Mouse (Mus musculus) thymus, adult 18-20 months (tissue): ENCODE results near the gene Prdx6b.

Source experiments
- DNase-seq, 2 experiments: peaks; one replicate each; pipeline ENCODE4 v3.0.0; 2022; ENCODE audit warnings: mixed read lengths in 2 of 2

Gene Prdx6b

GRCm38 (mm10) chr2:80292172-80292571 is at the start of gene Prdx6b:
Gene Prdx6b (plus strand): TSS chr2:80292472.
- DNase-seq: no peak

- DNase-seq: no peak
Observed at GRCm38 (mm10) chr2:80247466-80247865, 44.8 kb upstream of the Prdx6b start.

- no peak for DNase-seq
Observed at GRCm38 (mm10) chr2:80247868-80248267, 44.4 kb upstream of the Prdx6b start.

GRCm38 (mm10) chr2:80259888-80260672 is 32.2 kb upstream of the Prdx6b start:
- DNase-seq: no peak

GRCm38 (mm10) chr2:80266894-80267293 is 25.4 kb upstream of the Prdx6b start:
- no peak for DNase-seq

GRCm38 (mm10) chr2:80268053-80268452 is 24.2 kb upstream of the Prdx6b start:
- DNase-seq: no peak

GRCm38 (mm10) chr2:80271431-80271830 is 20.8 kb upstream of the Prdx6b start:
- DNase-seq: no peak

GRCm38 (mm10) chr2:80273038-80273437 is 19.2 kb upstream of the Prdx6b start:
- DNase-seq: no peak

- no peak for DNase-seq
Observed at GRCm38 (mm10) chr2:80273763-80274162, 18.5 kb upstream of the Prdx6b start.

GRCm38 (mm10) chr2:80275136-80275535 is 17.1 kb upstream of the Prdx6b start:
- DNase-seq: no peak

GRCm38 (mm10) chr2:80282214-80282613 is 10.1 kb upstream of the Prdx6b start:
- DNase-seq: no peak

GRCm38 (mm10) chr2:80286397-80286796 is 5.9 kb upstream of the Prdx6b start:
- no peak for DNase-seq

- no peak for DNase-seq
Observed at GRCm38 (mm10) chr2:80298334-80298733, 6.1 kb downstream of the Prdx6b start.

- DNase-seq: no peak
Observed at GRCm38 (mm10) chr2:80300806-80301205, 8.5 kb downstream of the Prdx6b start.

GRCm38 (mm10) chr2:80303957-80304356 is 11.7 kb downstream of the Prdx6b start:
- no peak for DNase-seq

- DNase-seq: no peak
Observed at GRCm38 (mm10) chr2:80307701-80308100, 15.4 kb downstream of the Prdx6b start.

GRCm38 (mm10) chr2:80309775-80310174 is 17.5 kb downstream of the Prdx6b start:
- no peak for DNase-seq

GRCm38 (mm10) chr2:80310772-80311171 is 18.5 kb downstream of the Prdx6b start:
- DNase-seq: no peak

GRCm38 (mm10) chr2:80311350-80311749 is 19.1 kb downstream of the Prdx6b start:
- DNase-seq: no peak

- DNase-seq: no peak
Observed at GRCm38 (mm10) chr2:80314201-80314600, 21.9 kb downstream of the Prdx6b start.

GRCm38 (mm10) chr2:80314854-80315241 is 22.6 kb downstream of the Prdx6b start:
- DNase-seq: no peak

- peak; percentile 76 to 82 for DNase-seq
Observed at GRCm38 (mm10) chr2:80315242-80316161, 23.2 kb downstream of the Prdx6b start, which contains the start of gene Dnajc10. Gene Dnajc10 (plus strand): TSS chr2:80315466.

- no peak for DNase-seq
Observed at GRCm38 (mm10) chr2:80322878-80323277, 30.6 kb downstream of the Prdx6b start.

GRCm38 (mm10) chr2:80325779-80326178 is 33.5 kb downstream of the Prdx6b start:
- no peak for DNase-seq
